Mouse (Mus musculus): Measurements from ENCODE around the gene Uckl1. TPM values are rescaled to one million over a fixed set of nuclear protein-coding genes. Genes with fewer than 3 reads are reported as not detected.

The Uckl1 gene
- polyA plus RNA-seq, 1 experiment from 2014 or later, result 65.1 TPM

- H3K9ac ChIP-seq (ENCODE audit: low read length), result no peak overlapping the region
- H3K36me3 ChIP-seq (ENCODE audit: control insufficient read depth, insufficient read depth, low read length), result peaks cover 76% of the 10 kb centered on the region
- no peak overlapping the region for H3K4me3 ChIP-seq (ENCODE audit: low read depth, low read length)
- DNase-seq (ENCODE audit: low spot score) (no peak), ATAC-seq (replicated peaks; ENCODE audit: low FRiP score, low TSS enrichment, low read depth) (no peak)
- H3K27me3 ChIP-seq (replicated peaks; ENCODE audit: control insufficient read depth, insufficient read depth, low read length), result no peaks in the 10 kb centered on the region
- no peak overlapping the region for H3K27ac ChIP-seq (ENCODE audit: low read depth)
- H3K4me1 ChIP-seq (replicated peaks; ENCODE audit: control insufficient read depth, insufficient read depth, low read length), result no peaks in the 10 kb centered on the region
- no peaks in the 10 kb centered on the region for H3K9me3 ChIP-seq (ENCODE audit: control insufficient read depth, low read length)
- no peak overlapping the region for H3K4me2 ChIP-seq (ENCODE audit: low read length)
- WGBS, result 82% methylated on average over 5 of the region's 5 CpGs
These were observed 36.0 kb downstream of the Uckl1 start for GRCm38 (mm10) chr2:181548682-181549081.

GRCm38 (mm10) chr2:181548227-181548626 is 36.5 kb downstream of the Uckl1 start:
- Histone ChIP-seq H3K9ac (ENCODE audit: low read length) (no peak overlapping the region), H3K36me3 (ENCODE audit: control insufficient read depth, insufficient read depth, low read length) (peaks cover 76% of the 10 kb centered on the region), H3K27me3 (replicated peaks; ENCODE audit: control insufficient read depth, insufficient read depth, low read length) (no peaks in the 10 kb centered on the region), H3K27ac (ENCODE audit: low read depth) (no peak overlapping the region), H3K4me3 (ENCODE audit: low read depth, low read length) (no peak overlapping the region), H3K4me2 (ENCODE audit: low read length) (no peak overlapping the region), H3K4me1 (replicated peaks; ENCODE audit: control insufficient read depth, insufficient read depth, low read length) (no peaks in the 10 kb centered on the region), H3K9me3 (ENCODE audit: control insufficient read depth, low read length) (no peaks in the 10 kb centered on the region)
- no peak for DNase-seq (ENCODE audit: low spot score)
- 73% methylated on average over 1 of the region's 1 CpGs for WGBS
- no peak for ATAC-seq (replicated peaks; ENCODE audit: low FRiP score, low TSS enrichment, low read depth)

GRCm38 (mm10) chr2:181546142-181546541 is 38.5 kb downstream of the Uckl1 start:
- DNase-seq (ENCODE audit: low spot score), result no peak
- H3K4me3 ChIP-seq (ENCODE audit: low read depth, low read length), result no peak overlapping the region
- no peak for ATAC-seq (replicated peaks; ENCODE audit: low FRiP score, low TSS enrichment, low read depth)
- H3K4me2 ChIP-seq (ENCODE audit: low read length), result no peak overlapping the region
- H3K27ac ChIP-seq (ENCODE audit: low read depth), result no peak overlapping the region
- H3K27me3 ChIP-seq (replicated peaks; ENCODE audit: control insufficient read depth, insufficient read depth, low read length), result no peaks in the 10 kb centered on the region
- no peaks in the 10 kb centered on the region for H3K4me1 ChIP-seq (replicated peaks; ENCODE audit: control insufficient read depth, insufficient read depth, low read length)
- no peak overlapping the region for H3K9ac ChIP-seq (ENCODE audit: low read length)
- no peaks in the 10 kb centered on the region for H3K9me3 ChIP-seq (ENCODE audit: control insufficient read depth, low read length)
- peaks cover 61% of the 10 kb centered on the region for H3K36me3 ChIP-seq (ENCODE audit: control insufficient read depth, insufficient read depth, low read length)
- 95% methylated on average over 7 of the region's 7 CpGs for whole genome bisulfite sequencing

- ATAC-seq (replicated peaks; ENCODE audit: low FRiP score, low TSS enrichment, low read depth), result no peak
- H3K4me1 ChIP-seq (replicated peaks; ENCODE audit: control insufficient read depth, insufficient read depth, low read length), result no peaks in the 10 kb centered on the region
- H3K27ac ChIP-seq (ENCODE audit: low read depth), result no peak overlapping the region
- H3K4me2 ChIP-seq (ENCODE audit: low read length), result no peak overlapping the region
- H3K9ac ChIP-seq (ENCODE audit: low read length), result no peak overlapping the region
- H3K4me3 ChIP-seq (ENCODE audit: low read depth, low read length), result no peak overlapping the region
- H3K9me3 ChIP-seq (ENCODE audit: control insufficient read depth, low read length), result no peaks in the 10 kb centered on the region
- peaks cover 20% of the 10 kb centered on the region for H3K36me3 ChIP-seq (ENCODE audit: control insufficient read depth, insufficient read depth, low read length)
- no peaks in the 10 kb centered on the region for H3K27me3 ChIP-seq (replicated peaks; ENCODE audit: control insufficient read depth, insufficient read depth, low read length)
- no peak for DNase-seq (ENCODE audit: low spot score)
- WGBS, result 93% methylated on average over 6 of the region's 6 CpGs
These were observed 42.8 kb downstream of the Uckl1 start for GRCm38 (mm10) chr2:181541761-181542380.

GRCm38 (mm10) chr2:181537444-181538047 is 47.1 kb downstream of the Uckl1 start:
- Histone ChIP-seq H3K4me2 (ENCODE audit: low read length) (no peak overlapping the region), H3K4me1 (replicated peaks; ENCODE audit: control insufficient read depth, insufficient read depth, low read length) (no peaks in the 10 kb centered on the region), H3K27me3 (replicated peaks; ENCODE audit: control insufficient read depth, insufficient read depth, low read length) (no peaks in the 10 kb centered on the region), H3K9ac (ENCODE audit: low read length) (no peak overlapping the region), H3K4me3 (ENCODE audit: low read depth, low read length) (no peak overlapping the region), H3K36me3 (ENCODE audit: control insufficient read depth, insufficient read depth, low read length) (peaks cover 3% of the 10 kb centered on the region), H3K27ac (ENCODE audit: low read depth) (0 out of 2 replicates have a peak overlapping the region, but pooled peaks have one; percentile 38), H3K9me3 (ENCODE audit: control insufficient read depth, low read length) (no peaks in the 10 kb centered on the region)
- no peak for DNase-seq (ENCODE audit: low spot score)
- ATAC-seq (replicated peaks; ENCODE audit: low FRiP score, low TSS enrichment, low read depth), result no peak
- WGBS, result 82% methylated on average over 2 of the region's 2 CpGs

- no peaks in the 10 kb centered on the region; the same call in none of the 2 replicates for H3K36me3 ChIP-seq (ENCODE audit: control insufficient read depth, insufficient read depth, low read length)
- no peak overlapping the region for H3K9ac ChIP-seq (ENCODE audit: low read length)
- ATAC-seq (replicated peaks; ENCODE audit: low FRiP score, low TSS enrichment, low read depth), result no peak
- no peak overlapping the region for H3K4me2 ChIP-seq (ENCODE audit: low read length)
- WGBS, result 91% methylated on average over 2 of the region's 2 CpGs
- no peak overlapping the region for H3K4me3 ChIP-seq (ENCODE audit: low read depth, low read length)
- no peaks in the 10 kb centered on the region for H3K4me1 ChIP-seq (replicated peaks; ENCODE audit: control insufficient read depth, insufficient read depth, low read length)
- no peak for DNase-seq (ENCODE audit: low spot score)
- no peaks in the 10 kb centered on the region for H3K9me3 ChIP-seq (ENCODE audit: control insufficient read depth, low read length)
- H3K27ac ChIP-seq (ENCODE audit: low read depth), result no peak overlapping the region
- H3K27me3 ChIP-seq (replicated peaks; ENCODE audit: control insufficient read depth, insufficient read depth, low read length), result no peaks in the 10 kb centered on the region
These were observed 48.3 kb downstream of the Uckl1 start for GRCm38 (mm10) chr2:181536410-181536809.

- Histone ChIP-seq H3K4me3 (ENCODE audit: low read depth, low read length) (no peak overlapping the region), H3K4me2 (ENCODE audit: low read length) (no peak overlapping the region), H3K9ac (ENCODE audit: low read length) (no peak overlapping the region), H3K27me3 (replicated peaks; ENCODE audit: control insufficient read depth, insufficient read depth, low read length) (no peaks in the 10 kb centered on the region), H3K27ac (ENCODE audit: low read depth) (no peak overlapping the region), H3K9me3 (ENCODE audit: control insufficient read depth, low read length) (0 out of 2 replicates have a peak, but pooled peaks cover 5% of the 10 kb centered on the region), H3K36me3 (ENCODE audit: control insufficient read depth, insufficient read depth, low read length) (peaks cover 7% of the 10 kb centered on the region), H3K4me1 (replicated peaks; ENCODE audit: control insufficient read depth, insufficient read depth, low read length) (no peaks in the 10 kb centered on the region)
- ATAC-seq (replicated peaks; ENCODE audit: low FRiP score, low TSS enrichment, low read depth) (no peak), DNase-seq (ENCODE audit: low spot score) (no peak)
- WGBS, result 95% methylated on average over 3 of the region's 3 CpGs
These were observed 52.1 kb downstream of the Uckl1 start for GRCm38 (mm10) chr2:181532589-181532988.

GRCm38 (mm10) chr2:181529076-181529475 is 55.6 kb downstream of the Uckl1 start:
- H3K9ac ChIP-seq (ENCODE audit: low read length), result no peak overlapping the region
- H3K27me3 ChIP-seq (replicated peaks; ENCODE audit: control insufficient read depth, insufficient read depth, low read length), result no peaks in the 10 kb centered on the region
- H3K4me3 ChIP-seq (ENCODE audit: low read depth, low read length), result no peak overlapping the region
- WGBS, result 97% methylated on average over 1 of the region's 1 CpGs
- H3K27ac ChIP-seq (ENCODE audit: low read depth), result no peak overlapping the region
- H3K4me1 ChIP-seq (replicated peaks; ENCODE audit: control insufficient read depth, insufficient read depth, low read length), result 0 out of 2 replicates have a peak, but pooled peaks cover 5% of the 10 kb centered on the region
- DNase-seq (ENCODE audit: low spot score), result no peak
- ATAC-seq (replicated peaks; ENCODE audit: low FRiP score, low TSS enrichment, low read depth), result no peak
- H3K4me2 ChIP-seq (ENCODE audit: low read length), result no peak overlapping the region
- H3K9me3 ChIP-seq (ENCODE audit: control insufficient read depth, low read length), result 0 out of 2 replicates have a peak, but pooled peaks cover 5% of the 10 kb centered on the region
- H3K36me3 ChIP-seq (ENCODE audit: control insufficient read depth, insufficient read depth, low read length), result peaks cover 9% of the 10 kb centered on the region

All from intestine, embryonic 14.5 days (tissue).